Mouse (Mus musculus) MEL (cell line): ENCODE measurements around the gene Grik5. TPM values are rescaled to one million over a fixed set of nuclear protein-coding genes. Genes with fewer than 3 reads are reported as not detected.

Experiments used
- DNase-seq: peaks from one replicate; pipeline ENCODE4 v3.0.0; 2011; ENCODE audit warnings: low read depth, low spot score
- H3K27ac ChIP-seq: 2 replicates; pipeline ENCODE4 v1.5.1; 2012; ENCODE audit warnings: low read depth, mild to moderate bottlenecking, control low read depth, low read length, moderate library complexity; ENCODE audit not compliant: control insufficient read depth
- H3K27me3 ChIP-seq, 2 experiments: fragments of 150-350 bp in 1 of 2; sonication (generic) in 1 of 2; 2 replicates each; pipeline ENCODE4 v1.6.1; 2012; ENCODE audit warnings: low read length in 2 of 2, mild to moderate bottlenecking in 2 of 2, improper control_type of control experiment in 1 of 2, moderate library complexity in 1 of 2; ENCODE audit not compliant: insufficient read depth in 2 of 2, control insufficient read depth in 1 of 2
- H3K36me3 ChIP-seq, 2 experiments: 2 replicates each; pipeline ENCODE4 v1.6.1; 2012 to 2014; ENCODE audit warnings: low read length in 2 of 2, improper control_type of control experiment in 1 of 2, inconsistent platforms in 1 of 2, mild to moderate bottlenecking in 1 of 2; ENCODE audit not compliant: insufficient read depth in 2 of 2, control insufficient read depth in 1 of 2
- H3K4me1 ChIP-seq, 2 experiments: fragments of 150-350 bp in 1 of 2; sonication (generic) in 1 of 2; 2 replicates each; pipeline ENCODE4 v1.6.1; 2012; ENCODE audit warnings: low read length in 2 of 2, improper control_type of control experiment in 1 of 2, mild to moderate bottlenecking in 1 of 2; ENCODE audit not compliant: insufficient read depth in 2 of 2, control insufficient read depth in 1 of 2
- H3K4me3 ChIP-seq, 2 experiments: fragments of 150-350 bp in 1 of 2; sonication (generic) in 1 of 2; 2 replicates each; pipeline ENCODE4 v1.5.1; 2012; ENCODE audit warnings: low read depth in 2 of 2, low read length in 2 of 2, mild to moderate bottlenecking in 2 of 2, moderate library complexity in 2 of 2, control low read depth in 1 of 2, improper control_type of control experiment in 1 of 2; ENCODE audit not compliant: control insufficient read depth in 1 of 2, insufficient read depth in 1 of 2
- H3K79me2 ChIP-seq: 2 replicates; pipeline ENCODE4 v1.6.1; 2012; ENCODE audit warnings: mild to moderate bottlenecking, low read length, moderate library complexity; ENCODE audit not compliant: control insufficient read depth, poor library complexity, insufficient read depth
- H3K9ac ChIP-seq: 2 replicates; pipeline ENCODE4 v1.6.1; 2012; ENCODE audit warnings: low read depth, mild to moderate bottlenecking, control low read depth, low read length, moderate library complexity; ENCODE audit not compliant: control insufficient read depth, poor library complexity, severe bottlenecking
- H3K9me3 ChIP-seq: fragments of 150-350 bp; sonication (generic); replicated peaks from 2 replicates; pipeline ENCODE4 v1.6.1; 2012; ENCODE audit warnings: mild to moderate bottlenecking, low read length, improper control_type of control experiment, moderate library complexity; ENCODE audit not compliant: insufficient read depth
- BHLHE40 ChIP-seq: IDR thresholded peaks from 2 replicates; pipeline ENCODE4 v1.6.1; 2012; ENCODE audit warnings: low read depth, mild to moderate bottlenecking, inconsistent platforms, low read length, improper control_type of control experiment, borderline replicate concordance
- CHD1 ChIP-seq: IDR thresholded peaks from 2 replicates; pipeline ENCODE4 v1.6.1; 2012; ENCODE audit warnings: low read depth, mild to moderate bottlenecking, inconsistent platforms, low read length, improper control_type of control experiment
- E2F4 ChIP-seq: IDR thresholded peaks from 2 replicates; pipeline ENCODE4 v1.6.1; 2011; ENCODE audit warnings: low read depth, low read length, improper control_type of control experiment, borderline replicate concordance
- EP300 ChIP-seq, 2 experiments: IDR thresholded peaks; 2 replicates each; pipeline ENCODE4 v1.6.1; 2011; ENCODE audit warnings: improper control_type of control experiment in 2 of 2, low read length in 2 of 2, low read depth in 1 of 2, mild to moderate bottlenecking in 1 of 2
- ETS1 ChIP-seq: IDR thresholded peaks from 2 replicates; pipeline ENCODE4 v1.6.1; 2012; ENCODE audit warnings: low read depth, mild to moderate bottlenecking, inconsistent platforms, low read length, improper control_type of control experiment, moderate library complexity
- GABPA ChIP-seq: IDR thresholded peaks from 2 replicates; pipeline ENCODE4 v1.6.1; 2012; ENCODE audit warnings: low read depth, mild to moderate bottlenecking, inconsistent platforms, low read length, improper control_type of control experiment, moderate library complexity
- HCFC1 ChIP-seq: IDR thresholded peaks from 2 replicates; pipeline ENCODE4 v1.6.1; 2012; ENCODE audit warnings: low read depth, mild to moderate bottlenecking, inconsistent platforms, low read length, improper control_type of control experiment, moderate library complexity
- MEF2A ChIP-seq: IDR thresholded peaks from 2 replicates; pipeline ENCODE4 v1.6.1; 2014; ENCODE audit warnings: low read depth, mild to moderate bottlenecking, inconsistent platforms, low read length, improper control_type of control experiment; ENCODE audit not compliant: poor library complexity, insufficient replicate concordance, severe bottlenecking; ENCODE audit errors: extremely low read depth
- MXI1 ChIP-seq: IDR thresholded peaks from 2 replicates; pipeline ENCODE4 v1.6.1; 2011; ENCODE audit warnings: mild to moderate bottlenecking, low read depth, low read length, improper control_type of control experiment
- MYC ChIP-seq: IDR thresholded peaks from 2 replicates; pipeline ENCODE4 v1.6.1; 2011; ENCODE audit warnings: low read depth, mild to moderate bottlenecking, low read length, improper control_type of control experiment, moderate library complexity
- NRF1 ChIP-seq: IDR thresholded peaks from 2 replicates; pipeline ENCODE4 v1.6.1; 2014; ENCODE audit warnings: low read depth, mild to moderate bottlenecking, inconsistent platforms, low read length, improper control_type of control experiment, moderate library complexity; ENCODE audit not compliant: poor library complexity, insufficient read depth, severe bottlenecking
- POLR2A ChIP-seq, 2 experiments: IDR thresholded peaks; 2 replicates each; pipeline ENCODE4 v1.6.1; 2011 to 2012; ENCODE audit warnings: low read length in 2 of 2, mild to moderate bottlenecking in 2 of 2, control low read depth in 1 of 2, improper control_type of control experiment in 1 of 2, low read depth in 1 of 2, moderate library complexity in 1 of 2; ENCODE audit not compliant: control insufficient read depth in 1 of 2, insufficient read depth in 1 of 2, poor library complexity in 1 of 2
- POLR2AphosphoS5 ChIP-seq: IDR thresholded peaks from 2 replicates; pipeline ENCODE4 v1.6.1; 2012; ENCODE audit warnings: low read depth, borderline replicate concordance, mild to moderate bottlenecking, inconsistent platforms, low read length, moderate library complexity, mixed read lengths
- RAD21 ChIP-seq: IDR thresholded peaks from 2 replicates; pipeline ENCODE4 v1.6.1; 2011; ENCODE audit warnings: mild to moderate bottlenecking, low read depth, low read length, improper control_type of control experiment
- SMC3 ChIP-seq: IDR thresholded peaks from 2 replicates; pipeline ENCODE4 v1.6.1; 2011; ENCODE audit warnings: low read depth, low read length, improper control_type of control experiment
- TBP ChIP-seq: IDR thresholded peaks from 2 replicates; pipeline ENCODE4 v1.8.0; 2011; ENCODE audit warnings: low read depth, low read length, improper control_type of control experiment
- USF2 ChIP-seq, 2 experiments: IDR thresholded peaks; 2 replicates each; pipeline ENCODE4 v1.6.1; 2011 to 2012; ENCODE audit warnings: improper control_type of control experiment in 2 of 2, low read length in 2 of 2, borderline replicate concordance in 1 of 2, inconsistent platforms in 1 of 2, low read depth in 1 of 2, mild to moderate bottlenecking in 1 of 2; ENCODE audit not compliant: insufficient read depth in 1 of 2
- ZC3H11A ChIP-seq: IDR thresholded peaks from 2 replicates; pipeline ENCODE4 v1.6.1; 2012; ENCODE audit warnings: low read depth, mild to moderate bottlenecking, inconsistent platforms, low read length, improper control_type of control experiment
- ZMIZ1 ChIP-seq: IDR thresholded peaks from 2 replicates; pipeline ENCODE4 v1.6.1; 2012; ENCODE audit warnings: low read depth, mild to moderate bottlenecking, inconsistent platforms, low read length, improper control_type of control experiment, moderate library complexity
- polyA plus RNA-seq, 2 experiments: library from polyadenylated mRNA; stranded (reverse) in 1 of 2; unstranded in 1 of 2; fragments of >175 nt in 1 of 2; fragments of >200 nt in 1 of 2; gene quantifications; 2 replicates each; pipeline versions ENCODE4 v1.2.1 to v1.2.4; 2012; ENCODE audit warnings: low replicate concordance in 2 of 2, low read depth in 1 of 2; ENCODE audit not compliant: insufficient read length in 2 of 2, insufficient read depth in 1 of 2, missing spikeins in 1 of 2
- total RNA-seq: library from RNA; depleted of rRNA; stranded (reverse); fragments of 300-350 nt; gene quantifications from 2 replicates; pipeline ENCODE4 v1.2.3, GENCODE M21; 2012

The Grik5 gene
- total and polyA plus RNA-seq, 3 experiments = 3.5 to 22.0 TPM; not detected in 1

- Histone ChIP-seq H3K79me2 (no peaks in the 10 kb centered on the region), H3K27ac (no peak overlapping the region), H3K36me3 (no peaks in the 10 kb centered on the region; a peak in 1 of 4 replicates), H3K4me1 (no peaks in the 10 kb centered on the region), H3K4me3 (no peak overlapping the region), H3K9ac (no peak overlapping the region), H3K27me3 (no peaks in the 10 kb centered on the region), H3K9me3 (no peaks in the 10 kb centered on the region)
- no peak for DNase-seq
- no peak for TF ChIP-seq HCFC1
- TF ChIP-seq RAD21 = no peak
- TF ChIP-seq EP300 (IDR thresholded peaks at IDR 0.05; ENCODE audit: low read depth in 1 of 2, low read length in 2 of 2) = no peak
- no peak for TF ChIP-seq ETS1
- TF ChIP-seq POLR2AphosphoS5 = no peak
- TF ChIP-seq NRF1 = no peak
- TF ChIP-seq CHD1 = no peak
- no peak for TF ChIP-seq TBP
- no peak for TF ChIP-seq GABPA
- TF ChIP-seq MYC = no peak
- TF ChIP-seq MEF2A = no peak
Observed at GRCm38 (mm10) chr7:25052587-25052986, 19.6 kb downstream of the Grik5 start.

DNA sequence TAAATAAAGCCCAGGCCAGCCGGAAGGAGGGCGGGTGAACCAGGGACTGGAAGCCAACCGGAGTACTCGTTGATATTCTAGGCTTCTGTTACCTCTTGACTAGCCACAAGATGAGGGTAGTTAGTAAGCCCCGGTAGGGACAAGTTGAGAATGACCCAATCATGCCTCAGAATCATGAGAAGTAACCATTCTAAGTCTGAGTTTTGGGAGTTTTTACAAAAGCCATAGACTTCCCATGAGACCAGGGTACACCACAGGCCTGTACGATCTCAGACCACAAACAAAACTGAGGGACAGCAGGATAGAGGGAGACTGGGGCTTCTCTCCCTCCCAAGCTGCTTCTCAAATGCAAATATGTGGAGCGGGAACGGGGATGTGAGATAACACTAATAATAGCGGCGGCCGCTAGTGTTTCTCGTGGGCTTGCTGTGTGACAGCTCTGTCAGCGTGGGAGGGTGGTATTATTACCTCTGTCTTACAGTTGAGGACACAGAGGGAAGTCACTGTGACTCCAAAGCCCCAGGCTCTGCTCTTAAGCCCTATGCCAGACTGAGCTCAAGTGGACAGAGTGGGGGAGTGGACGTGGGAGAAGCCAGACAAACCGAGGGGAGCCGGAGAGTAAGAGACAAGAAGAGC, 22.7 kb downstream of the Grik5 start:
- no peak overlapping the region for H3K4me3 ChIP-seq
- DNase-seq = no peak
- H3K9ac ChIP-seq = no peak overlapping the region
- no peaks in the 10 kb centered on the region for H3K9me3 ChIP-seq
- no peaks in the 10 kb centered on the region for H3K4me1 ChIP-seq
- H3K27ac ChIP-seq = no peak overlapping the region
- no peaks in the 10 kb centered on the region for H3K79me2 ChIP-seq
- H3K27me3 ChIP-seq = no peaks in the 10 kb centered on the region
- H3K36me3 ChIP-seq = no peaks in the 10 kb centered on the region; a peak in 1 of 4 replicates
- TF ChIP-seq BHLHE40 (no peak), ZMIZ1 (no peak), TBP (no peak), E2F4 (no peak), NRF1 (no peak), HCFC1 (no peak), POLR2A (IDR thresholded peaks at IDR 0.05; ENCODE audit: control insufficient read depth in 1 of 2, insufficient read depth in 1 of 2, low read depth in 1 of 2, low read length in 2 of 2, poor library complexity in 1 of 2) (no peak), EP300 (IDR thresholded peaks at IDR 0.05; ENCODE audit: low read depth in 1 of 2, low read length in 2 of 2) (no peak), USF2 (IDR thresholded peaks at IDR 0.05; ENCODE audit: borderline replicate concordance in 1 of 2, insufficient read depth in 1 of 2, low read depth in 1 of 2, low read length in 2 of 2) (no peak), ZC3H11A (no peak), SMC3 (no peak), MXI1 (no peak)
